Mouse (Mus musculus): Measurements from ENCODE around the gene Lama2.
"Not testable (repeated sequence)": the region's sequence is repeated elsewhere in the genome, so short reads cannot be mapped to it uniquely, and the experiment has no call there.

GRCm38 (mm10) chr10:26984082-26984481 lies 635.5 kb downstream of the Lama2 start:
- not testable (repeated sequence) for TF ChIP-seq POLR2A (IDR thresholded peaks at IDR 0.05; ENCODE audit: control insufficient read depth in 1 of 2, insufficient read depth in 1 of 2, low read depth in 1 of 2, low read length in 2 of 2, poor library complexity in 1 of 2); CTCF (IDR thresholded peaks at IDR 0.05 in 2 of 3, conservative IDR thresholded peaks at IDR 0.05 in 1 of 3; ENCODE audit: control insufficient read depth in 1 of 3, insufficient read depth in 1 of 3, low read depth in 2 of 3, low read length in 3 of 3, poor library complexity in 1 of 3, severe bottlenecking in 1 of 3); CHD1 (IDR thresholded peaks at IDR 0.05; ENCODE audit: low read depth, low read length); BHLHE40 (IDR thresholded peaks at IDR 0.05; ENCODE audit: borderline replicate concordance, low read depth, low read length); ZKSCAN1 (IDR thresholded peaks at IDR 0.05; ENCODE audit: low read depth, low read length); MEF2A (IDR thresholded peaks at IDR 0.05; ENCODE audit: extremely low read depth, insufficient replicate concordance, low read depth, low read length, poor library complexity, severe bottlenecking); ETS1 (IDR thresholded peaks at IDR 0.05; ENCODE audit: low read depth, low read length); NELFE (IDR thresholded peaks at IDR 0.05; ENCODE audit: low read depth, low read length); USF1 (IDR thresholded peaks at IDR 0.05; ENCODE audit: low read depth, low read length)

Data from MEL (cell line).